8 mouse cellular contexts compared by ENCODE assay signal in genomic region chr12:55230520-55230861, GRCm38 (mm10). TPM values are rescaled to one million over a fixed set of nuclear protein-coding genes. Genes with fewer than 3 reads are reported as not detected.
DNase-seq lines count a peak whose midpoint lies in the region; ATAC-seq and TF ChIP-seq lines count a peak whose summit lies in the region.
"Not testable (repeated sequence)": the region's sequence is repeated elsewhere in the genome, so short reads cannot be mapped to it uniquely, and the experiment has no call there.

No protein-coding gene starts in this region.

- H3K36me3 ChIP-seq in embryonic facial prominence, embryonic 13.5 days; heart, adult 2 months (ENCODE audit: control insufficient read depth, insufficient read depth, low read length); hindbrain, postnatal 0 days (ENCODE audit: insufficient read depth, low read length); limb, embryonic 13.5 days; macrophage (ENCODE audit: inconsistent target); neural tube, embryonic 15.5 days: not testable (repeated sequence)

- peak; percentile 62 for ATAC-seq in activated CD4-positive, CD25-positive, alpha-beta regulatory T cell, adult 4 months
- peak; percentile 30; the same call in 1 of the 2 replicates for ATAC-seq in embryonic facial prominence, embryonic 13.5 days (ENCODE audit: insufficient number of reproducible peaks, insufficient read depth, low FRiP score, low TSS enrichment, low read depth)
- not testable (repeated sequence) for ATAC-seq in hindbrain, postnatal 0 days; limb, embryonic 13.5 days (ENCODE audit: low FRiP score, low read depth); neural tube, embryonic 15.5 days (ENCODE audit: low FRiP score)

- TF ChIP-seq CTCF in heart, adult 2 months (IDR thresholded peaks at IDR 0.05); hindbrain, postnatal 0 days (IDR thresholded peaks at IDR 0.05; ENCODE audit: low read depth): not testable (repeated sequence)

- not testable (repeated sequence) for H3K9ac ChIP-seq in embryonic facial prominence, embryonic 13.5 days; hindbrain, postnatal 0 days (replicated peaks; ENCODE audit: low read length); limb, embryonic 13.5 days; neural tube, embryonic 15.5 days (replicated peaks)
- 0 out of 2 replicates have a peak overlapping the region, but pooled peaks have one; percentile 34 for H3K9ac ChIP-seq in heart, adult 2 months (ENCODE audit: low read depth, low read length)

- not testable (repeated sequence) for H3K4me1 ChIP-seq in embryonic facial prominence, embryonic 13.5 days; heart, adult 2 months (ENCODE audit: control insufficient read depth, insufficient read depth, low read length); hindbrain, postnatal 0 days (ENCODE audit: insufficient read depth, low read length); limb, embryonic 13.5 days; neural tube, embryonic 15.5 days

- not testable (repeated sequence) for TF ChIP-seq EP300 in heart, adult 2 months (IDR thresholded peaks at IDR 0.05; ENCODE audit: insufficient read depth, low read depth, low read length)

- intact Hi-C loops in heart, adult 2 months (cut with DNase I), result not testable (repeated sequence)

- TF ChIP-seq POLR2A in heart, adult 2 months (IDR thresholded peaks at IDR 0.05; ENCODE audit: insufficient read depth, low read depth, low read length), result not testable (repeated sequence)

- not testable (repeated sequence) for H3K27me3 ChIP-seq in embryonic facial prominence, embryonic 13.5 days; heart, adult 2 months (ENCODE audit: control insufficient read depth, insufficient read depth, low read length); hindbrain, postnatal 0 days (ENCODE audit: insufficient read depth, low read length); limb, embryonic 13.5 days; neural tube, embryonic 15.5 days (replicated peaks)

- H3K27ac ChIP-seq in embryonic facial prominence, embryonic 13.5 days; heart, adult 2 months; hindbrain, postnatal 0 days; limb, embryonic 13.5 days; macrophage; neural tube, embryonic 15.5 days (replicated peaks): not testable (repeated sequence)

- not testable (repeated sequence) for H3K9me3 ChIP-seq in embryonic facial prominence, embryonic 13.5 days; hindbrain, postnatal 0 days (ENCODE audit: low read length); limb, embryonic 13.5 days; neural tube, embryonic 15.5 days (replicated peaks)

- not testable (repeated sequence) for H3K4me2 ChIP-seq in embryonic facial prominence, embryonic 13.5 days; hindbrain, postnatal 0 days (ENCODE audit: low read depth, low read length); limb, embryonic 13.5 days (replicated peaks)
- peak overlapping the region; percentile 30; the same call in 1 of the 2 replicates for H3K4me2 ChIP-seq in neural tube, embryonic 15.5 days

- DNase-seq in heart, adult 2 months, result peak; percentile 11 to 19
- DNase-seq in hindbrain, postnatal 0 days (ENCODE audit: low spot score), result not testable (repeated sequence)
- DNase-seq in thymus, postnatal 25 days, result peak; percentile 18

- H3K79me2 ChIP-seq in heart, adult 2 months (replicated peaks; ENCODE audit: control insufficient read depth, insufficient read depth, low read length); macrophage (ENCODE audit: inconsistent target): not testable (repeated sequence)

- peak overlapping the region; percentile 42 for H3K4me3 ChIP-seq in embryonic facial prominence, embryonic 13.5 days
- peak overlapping the region; percentile 41; the same call in 1 of the 2 replicates for H3K4me3 ChIP-seq in heart, adult 2 months
- H3K4me3 ChIP-seq in hindbrain, postnatal 0 days (ENCODE audit: low read length), result peak overlapping the region; percentile 28
- H3K4me3 ChIP-seq in limb, embryonic 13.5 days, result peak overlapping the region; percentile 43
- H3K4me3 ChIP-seq in macrophage (ENCODE audit: inconsistent target), result peak overlapping the region; percentile 20; the same call in 1 of the 2 replicates
- peak overlapping the region; percentile 37 for H3K4me3 ChIP-seq in neural tube, embryonic 15.5 days (replicated peaks)

- 0% methylated on average over 11 of the region's 25 CpGs for WGBS in embryonic facial prominence, embryonic 13.5 days
- 0% methylated on average over 10 of the region's 25 CpGs for WGBS in heart, adult 2 months
- WGBS in hindbrain, postnatal 0 days, result 0% methylated on average over 10 of the region's 25 CpGs
- WGBS in limb, embryonic 13.5 days, result 0% methylated on average over 11 of the region's 25 CpGs
- no CpG with 5 or more reads among the region's 25 CpGs for WGBS in macrophage (ENCODE audit: missing documents)
- WGBS in neural tube, embryonic 15.5 days, result 0% methylated on average over 12 of the region's 25 CpGs

RNA-seq across cellular contexts. Expression of gene Srp54c, which starts 0.5 kb away (rescaled TPM):
- 10 to 100 TPM; 55.6 to 55.7 TPM for polyA plus RNA-seq in activated CD4-positive, CD25-positive, alpha-beta regulatory T cell, adult 4 months (2017; shearing (Covaris generic))
- polyA plus RNA-seq in embryonic facial prominence, embryonic 13.5 days (2015; fragmentation: Nextera tagmentation; extraction: Ambion mirVana), result 73.2 and 80.9 TPM in 2 replicates
- 10 to 100 TPM; 28.8 to 31.7 TPM for total RNA-seq in heart, adult 2 months (2021)
- 12.1 and 23.9 TPM in 2 replicates for polyA plus RNA-seq in heart, adult 2 months (2012; rRNA removed)
- 31.3 and 31.6 TPM in 2 replicates for total RNA-seq in hindbrain, postnatal 0 days (2014; rRNA removed)
- polyA plus RNA-seq in hindbrain, postnatal 0 days (2015; fragmentation: Nextera tagmentation; extraction: Ambion mirVana), result 77.9 and 82.1 TPM in 2 replicates
- 80.3 and 85.2 TPM in 2 replicates for polyA plus RNA-seq in limb, embryonic 13.5 days (2015; fragmentation: Nextera tagmentation; extraction: Ambion mirVana)
- 10 to 100 TPM; 28.0 to 98.7 (median 49.3) TPM for total RNA-seq in macrophage (2018; cell fraction: chromatin; rRNA removed)
- total RNA-seq in macrophage (2018; cell fraction: cytosol; rRNA removed), result 10 to 100 TPM; 35.2 to 62.3 (median 43.4) TPM
- 10 to 100 TPM; 29.3 to 71.2 (median 42.2) TPM for total RNA-seq in macrophage (2018; cell fraction: nucleus; rRNA removed)
- polyA plus RNA-seq in macrophage (2018), result 35.3 to 70.0 TPM (median 44.2 TPM) in 3 replicates
- 80.4 TPM in 2 replicates for polyA plus RNA-seq in neural tube, embryonic 15.5 days (2015; fragmentation: Nextera tagmentation; extraction: Ambion mirVana)

RNA-seq across cellular contexts. Expression of gene 1700047I17Rik2, which starts 31.1 kb away (rescaled TPM):
- polyA plus RNA-seq in activated CD4-positive, CD25-positive, alpha-beta regulatory T cell, adult 4 months (2017; shearing (Covaris generic)), result not detected
- polyA plus RNA-seq in embryonic facial prominence, embryonic 13.5 days (2015; fragmentation: Nextera tagmentation; extraction: Ambion mirVana), result 1.5 and 2.6 TPM in 2 replicates
- 1 to 10 TPM; 1.2 to 5.4 TPM for total RNA-seq in heart, adult 2 months (2021)
- polyA plus RNA-seq in heart, adult 2 months (2012; rRNA removed), result 1.7 TPM in 1 of 2 replicates, not detected in the other
- not detected in 2 replicates for total RNA-seq in hindbrain, postnatal 0 days (2014; rRNA removed)
- not detected in 2 replicates for polyA plus RNA-seq in hindbrain, postnatal 0 days (2015; fragmentation: Nextera tagmentation; extraction: Ambion mirVana)
- polyA plus RNA-seq in limb, embryonic 13.5 days (2015; fragmentation: Nextera tagmentation; extraction: Ambion mirVana), result 0.15 and 3.2 TPM in 2 replicates
- not detected for total RNA-seq in macrophage (2018; cell fraction: chromatin; rRNA removed)
- total RNA-seq in macrophage (2018; cell fraction: cytosol; rRNA removed), result not detected
- not detected for total RNA-seq in macrophage (2018; cell fraction: nucleus; rRNA removed)
- polyA plus RNA-seq in macrophage (2018), result not detected in 3 replicates
- polyA plus RNA-seq in neural tube, embryonic 15.5 days (2015; fragmentation: Nextera tagmentation; extraction: Ambion mirVana), result not detected in 2 replicates
